Mouse (Mus musculus) urinary bladder, postnatal 14 days (tissue): ENCODE results near the gene Txlnb.
"Not testable (repeated sequence)": the region's sequence is repeated elsewhere in the genome, so short reads cannot be mapped to it uniquely, and the experiment has no call there.

Experiments used
- DNase-seq: peaks from one replicate; pipeline ENCODE4 v3.0.0; 2021; ENCODE audit warnings: low spot score

The Txlnb gene

GRCm38 (mm10) chr10:17795767-17796631 lies at the start of gene Txlnb:
Txlnb (plus strand) TSS chr10:17796226.
- peak; percentile 52 for DNase-seq

GRCm38 (mm10) chr10:17752478-17752877 lies 43.5 kb upstream of the Txlnb start:
- no peak for DNase-seq

GRCm38 (mm10) chr10:17759772-17760171 lies 36.3 kb upstream of the Txlnb start:
- DNase-seq, result no peak

GRCm38 (mm10) chr10:17760750-17761613 lies 35.0 kb upstream of the Txlnb start:
- DNase-seq, result no peak

GRCm38 (mm10) chr10:17761652-17762051 lies 34.4 kb upstream of the Txlnb start:
- DNase-seq, result no peak

- no peak for DNase-seq
These were observed 33.1 kb upstream of the Txlnb start for GRCm38 (mm10) chr10:17762946-17763345.

- DNase-seq, result no peak
These were observed 26.2 kb upstream of the Txlnb start for GRCm38 (mm10) chr10:17769856-17770255.

- DNase-seq, result no peak
These were observed 23.7 kb upstream of the Txlnb start for GRCm38 (mm10) chr10:17772364-17772763.

- no peak for DNase-seq
These were observed 21.7 kb upstream of the Txlnb start for GRCm38 (mm10) chr10:17774366-17774765.

- DNase-seq, result no peak
These were observed 20.9 kb upstream of the Txlnb start for GRCm38 (mm10) chr10:17775079-17775478.

GRCm38 (mm10) chr10:17776684-17777083 lies 19.3 kb upstream of the Txlnb start:
- DNase-seq, result not testable (repeated sequence)

GRCm38 (mm10) chr10:17786771-17787170 lies 9.3 kb upstream of the Txlnb start:
- DNase-seq, result no peak

- DNase-seq, result no peak
These were observed 8.1 kb upstream of the Txlnb start for GRCm38 (mm10) chr10:17787938-17788337.

- no peak for DNase-seq
These were observed 7.7 kb upstream of the Txlnb start for GRCm38 (mm10) chr10:17788347-17788746.

GRCm38 (mm10) chr10:17793926-17794325 lies 2.1 kb upstream of the Txlnb start:
- DNase-seq, result peak; percentile 29

GRCm38 (mm10) chr10:17794443-17794842 lies 1.6 kb upstream of the Txlnb start:
- no peak for DNase-seq

- DNase-seq, result no peak
These were observed 799 bp upstream of the Txlnb start for GRCm38 (mm10) chr10:17795227-17795626.

GRCm38 (mm10) chr10:17796846-17797631 lies 1.0 kb downstream of the Txlnb start:
- DNase-seq, result no peak

GRCm38 (mm10) chr10:17797681-17798080 lies 1.7 kb downstream of the Txlnb start:
- DNase-seq, result no peak

GRCm38 (mm10) chr10:17801788-17802187 lies 5.8 kb downstream of the Txlnb start:
- DNase-seq, result no peak

GRCm38 (mm10) chr10:17808526-17808925 lies 12.5 kb downstream of the Txlnb start:
- DNase-seq, result no peak

GRCm38 (mm10) chr10:17815052-17815451 lies 19.0 kb downstream of the Txlnb start:
- no peak for DNase-seq
